Mouse (Mus musculus): ENCODE results near the gene Efnb3. TPM values are rescaled to one million over a fixed set of nuclear protein-coding genes. Genes with fewer than 3 reads are reported as not detected.
"Not testable (repeated sequence)": the region's sequence is repeated elsewhere in the genome, so short reads cannot be mapped to it uniquely, and the experiment has no call there.

Efnb3 gene
- polyA plus RNA-seq, 1 experiment from 2014 or later = 7.8 TPM

GRCm38 (mm10) chr11:69534990-69535389 is 25.0 kb downstream of the Efnb3 start:
- H3K9me3 ChIP-seq (replicated peaks; ENCODE audit: low read length) = no peaks in the 10 kb centered on the region
- 0 out of 2 replicates have a peak, but pooled peaks cover 3% of the 10 kb centered on the region for H3K4me1 ChIP-seq (replicated peaks; ENCODE audit: insufficient read depth, low read length)
- H3K9ac ChIP-seq (ENCODE audit: low read depth, low read length) = no peak overlapping the region
- H3K36me3 ChIP-seq (ENCODE audit: insufficient read depth, low read length) = no peaks in the 10 kb centered on the region
- H3K4me2 ChIP-seq (ENCODE audit: low read length) = no peak overlapping the region
- H3K4me3 ChIP-seq (replicated peaks; ENCODE audit: low read depth, low read length) = no peak overlapping the region
- no peaks in the 10 kb centered on the region for H3K27me3 ChIP-seq (ENCODE audit: insufficient read depth, low read length)
- WGBS = 70% methylated on average over 1 of the region's 1 CpGs
- TF ChIP-seq CTCF (IDR thresholded peaks at IDR 0.05; ENCODE audit: low read depth) = peak; percentile 46; the same call in 1 of the 2 replicates
- ATAC-seq (replicated peaks; ENCODE audit: low FRiP score, low read depth) (no peak), DNase-seq (ENCODE audit: low spot score) (no peak)
- H3K27ac ChIP-seq = no peak overlapping the region

GRCm38 (mm10) chr11:69532480-69533150 is 27.4 kb downstream of the Efnb3 start:
- H3K4me2 ChIP-seq (ENCODE audit: low read length) = no peak overlapping the region
- peak; percentile 47 for TF ChIP-seq CTCF (IDR thresholded peaks at IDR 0.05; ENCODE audit: low read depth)
- H3K4me1 ChIP-seq (replicated peaks; ENCODE audit: insufficient read depth, low read length) = no peaks in the 10 kb centered on the region
- no peak overlapping the region for H3K9ac ChIP-seq (ENCODE audit: low read depth, low read length)
- 78% methylated on average over 7 of the region's 7 CpGs for WGBS
- H3K27me3 ChIP-seq (ENCODE audit: insufficient read depth, low read length) = no peaks in the 10 kb centered on the region
- no peak overlapping the region for H3K4me3 ChIP-seq (replicated peaks; ENCODE audit: low read depth, low read length)
- ATAC-seq (replicated peaks; ENCODE audit: low FRiP score, low read depth) (no peak), DNase-seq (ENCODE audit: low spot score) (no peak)
- no peaks in the 10 kb centered on the region for H3K9me3 ChIP-seq (replicated peaks; ENCODE audit: low read length)
- no peaks in the 10 kb centered on the region for H3K36me3 ChIP-seq (ENCODE audit: insufficient read depth, low read length)
- no peak overlapping the region for H3K27ac ChIP-seq

GRCm38 (mm10) chr11:69530755-69531154 is 29.2 kb downstream of the Efnb3 start:
- not testable (repeated sequence) for H3K9ac ChIP-seq (ENCODE audit: low read depth, low read length); H3K4me3 ChIP-seq (replicated peaks; ENCODE audit: low read depth, low read length); H3K36me3 ChIP-seq (ENCODE audit: insufficient read depth, low read length); DNase-seq (ENCODE audit: low spot score); ATAC-seq (replicated peaks; ENCODE audit: low FRiP score, low read depth); H3K4me2 ChIP-seq (ENCODE audit: low read length); H3K9me3 ChIP-seq (replicated peaks; ENCODE audit: low read length); H3K27ac ChIP-seq; H3K27me3 ChIP-seq (ENCODE audit: insufficient read depth, low read length); H3K4me1 ChIP-seq (replicated peaks; ENCODE audit: insufficient read depth, low read length)
- TF ChIP-seq CTCF (IDR thresholded peaks at IDR 0.05; ENCODE audit: low read depth) = peak; percentile 30; the same call in 1 of the 2 replicates
- WGBS = 91% methylated on average over 6 of the region's 6 CpGs

GRCm38 (mm10) chr11:69530281-69530680 is 29.7 kb downstream of the Efnb3 start:
- 78% methylated on average over 3 of the region's 3 CpGs for WGBS
- H3K9me3 ChIP-seq (replicated peaks; ENCODE audit: low read length); H3K4me1 ChIP-seq (replicated peaks; ENCODE audit: insufficient read depth, low read length); H3K9ac ChIP-seq (ENCODE audit: low read depth, low read length); H3K4me3 ChIP-seq (replicated peaks; ENCODE audit: low read depth, low read length); H3K4me2 ChIP-seq (ENCODE audit: low read length); ATAC-seq (replicated peaks; ENCODE audit: low FRiP score, low read depth); H3K27me3 ChIP-seq (ENCODE audit: insufficient read depth, low read length); H3K36me3 ChIP-seq (ENCODE audit: insufficient read depth, low read length); DNase-seq (ENCODE audit: low spot score); H3K27ac ChIP-seq: not testable (repeated sequence)

- Histone ChIP-seq H3K4me2 (ENCODE audit: low read length) (no peak overlapping the region), H3K36me3 (ENCODE audit: insufficient read depth, low read length) (no peaks in the 10 kb centered on the region), H3K4me3 (replicated peaks; ENCODE audit: low read depth, low read length) (no peak overlapping the region), H3K27ac (no peak overlapping the region), H3K4me1 (replicated peaks; ENCODE audit: insufficient read depth, low read length) (0 out of 2 replicates have a peak, but pooled peaks cover 6% of the 10 kb centered on the region), H3K27me3 (ENCODE audit: insufficient read depth, low read length) (no peaks in the 10 kb centered on the region), H3K9me3 (replicated peaks; ENCODE audit: low read length) (no peaks in the 10 kb centered on the region), H3K9ac (ENCODE audit: low read depth, low read length) (no peak overlapping the region)
- ATAC-seq (replicated peaks; ENCODE audit: low FRiP score, low read depth) (no peak), DNase-seq (ENCODE audit: low spot score) (no peak)
- 86% methylated on average over 4 of the region's 4 CpGs for WGBS
- TF ChIP-seq CTCF (IDR thresholded peaks at IDR 0.05; ENCODE audit: low read depth) = no peak
These were observed 32.0 kb downstream of the Efnb3 start for GRCm38 (mm10) chr11:69528031-69528390.

- 5% methylated on average over 30 of the region's 30 CpGs for WGBS
- 0 out of 2 replicates have a peak, but pooled peaks cover 6% of the 10 kb centered on the region for H3K4me1 ChIP-seq (replicated peaks; ENCODE audit: insufficient read depth, low read length)
- TF ChIP-seq CTCF (IDR thresholded peaks at IDR 0.05; ENCODE audit: low read depth) = no peak
- H3K27ac ChIP-seq = no peak overlapping the region
- H3K4me2 ChIP-seq (ENCODE audit: low read length) = peak overlapping the region; percentile 63
- H3K9me3 ChIP-seq (replicated peaks; ENCODE audit: low read length) = no peaks in the 10 kb centered on the region
- no peak for ATAC-seq (replicated peaks; ENCODE audit: low FRiP score, low read depth)
- no peaks in the 10 kb centered on the region for H3K36me3 ChIP-seq (ENCODE audit: insufficient read depth, low read length)
- no peaks in the 10 kb centered on the region for H3K27me3 ChIP-seq (ENCODE audit: insufficient read depth, low read length)
- peak overlapping the region; percentile 24 for H3K4me3 ChIP-seq (replicated peaks; ENCODE audit: low read depth, low read length)
- peak overlapping the region; percentile 55 for H3K9ac ChIP-seq (ENCODE audit: low read depth, low read length)
- DNase-seq (ENCODE audit: low spot score) = peak; percentile 58
These were observed 32.6 kb downstream of the Efnb3 start for GRCm38 (mm10) chr11:69527098-69528030.
